Mouse (Mus musculus): ENCODE results near the gene Akap13.
"Not testable (repeated sequence)": the region's sequence is repeated elsewhere in the genome, so short reads cannot be mapped to it uniquely, and the experiment has no call there.

The Akap13 gene

GRCm38 (mm10) chr7:75608716-75609115 lies 153.4 kb downstream of the Akap13 start:
- no peak for DNase-seq

GRCm38 (mm10) chr7:75609456-75610262 lies 154.3 kb downstream of the Akap13 start:
- peak; percentile 67 for DNase-seq

GRCm38 (mm10) chr7:75610391-75610790 lies 155.1 kb downstream of the Akap13 start:
- DNase-seq: no peak

GRCm38 (mm10) chr7:75611261-75611950 lies 156.1 kb downstream of the Akap13 start:
- DNase-seq: no peak

- DNase-seq: peak; percentile 51
Observed at GRCm38 (mm10) chr7:75612000-75612682, 156.8 kb downstream of the Akap13 start.

- DNase-seq: no peak
Observed at GRCm38 (mm10) chr7:75612683-75613053, 157.3 kb downstream of the Akap13 start.

GRCm38 (mm10) chr7:75613240-75613639 lies 157.9 kb downstream of the Akap13 start:
- no peak for DNase-seq

- DNase-seq: no peak
Observed at GRCm38 (mm10) chr7:75614826-75615225, 159.5 kb downstream of the Akap13 start.

GRCm38 (mm10) chr7:75617246-75617645 lies 161.9 kb downstream of the Akap13 start:
- DNase-seq: not testable (repeated sequence)

- DNase-seq: no peak
Observed at GRCm38 (mm10) chr7:75618699-75619098, 163.4 kb downstream of the Akap13 start.

- no peak for DNase-seq
Observed at GRCm38 (mm10) chr7:75619875-75620274, 164.5 kb downstream of the Akap13 start.

- no peak for DNase-seq
Observed at GRCm38 (mm10) chr7:75620395-75620960, 165.1 kb downstream of the Akap13 start.

- no peak for DNase-seq
Observed at GRCm38 (mm10) chr7:75620976-75621375, 165.6 kb downstream of the Akap13 start.

- no peak for DNase-seq
Observed at GRCm38 (mm10) chr7:75627831-75628230, 172.5 kb downstream of the Akap13 start.

- DNase-seq: no peak
Observed at GRCm38 (mm10) chr7:75629669-75630068, 174.3 kb downstream of the Akap13 start.

- peak; percentile 1 for DNase-seq
Observed at GRCm38 (mm10) chr7:75632941-75633340, 177.6 kb downstream of the Akap13 start.

- no peak for DNase-seq
Observed at GRCm38 (mm10) chr7:75633393-75633792, 178.1 kb downstream of the Akap13 start.

- DNase-seq: no peak
Observed at GRCm38 (mm10) chr7:75633807-75634526, 178.6 kb downstream of the Akap13 start.

GRCm38 (mm10) chr7:75638769-75639168 lies 183.4 kb downstream of the Akap13 start:
- no peak for DNase-seq

- DNase-seq: peak; percentile 77
Observed at GRCm38 (mm10) chr7:75639541-75639940, 184.2 kb downstream of the Akap13 start.

- DNase-seq: no peak
Observed at GRCm38 (mm10) chr7:75640074-75640473, 184.7 kb downstream of the Akap13 start.

- DNase-seq: no peak
Observed at GRCm38 (mm10) chr7:75640671-75641070, 185.3 kb downstream of the Akap13 start.
